Mouse (Mus musculus) myocyte (in vitro differentiated cells): ENCODE measurements around the gene Fam110a.

Experiments used
- MAX ChIP-seq: IDR thresholded peaks from one replicate; pipeline ENCODE4 v1.6.1; 2011; ENCODE audit warnings: low read depth, mild to moderate bottlenecking, control low read depth
- MYOD1 ChIP-seq, 3 experiments: IDR thresholded peaks; one replicate each; pipeline ENCODE4 v1.6.1; 2011; ENCODE audit warnings: control low read depth in 2 of 3, low read depth in 2 of 3, mild to moderate bottlenecking in 2 of 3, moderate library complexity in 1 of 3; ENCODE audit not compliant: insufficient read length in 2 of 3, control insufficient read depth in 1 of 3
- MYOG ChIP-seq, 3 experiments: IDR thresholded peaks; one replicate each; pipeline ENCODE4 v1.6.1; 2011; ENCODE audit warnings: control low read depth in 2 of 3, low read depth in 2 of 3, mild to moderate bottlenecking in 2 of 3; ENCODE audit not compliant: insufficient read length in 2 of 3, control insufficient read depth in 1 of 3, insufficient read depth in 1 of 3
- POLR2A ChIP-seq: IDR thresholded peaks from one replicate; pipeline ENCODE4 v1.6.1; 2011; ENCODE audit warnings: low read depth, mild to moderate bottlenecking, control low read depth, moderate library complexity; ENCODE audit not compliant: insufficient read length
- POLR2AphosphoS2 ChIP-seq: IDR thresholded peaks from one replicate; pipeline ENCODE4 v1.6.1; 2011; ENCODE audit warnings: low read depth, control low read depth; ENCODE audit not compliant: insufficient read length
- SRF ChIP-seq: IDR thresholded peaks from one replicate; pipeline ENCODE4 v1.6.1; 2011; ENCODE audit warnings: low read depth; ENCODE audit not compliant: control insufficient read depth, insufficient read length
- TCF12 ChIP-seq: IDR thresholded peaks from one replicate; pipeline ENCODE4 v1.6.1; 2011; ENCODE audit warnings: mild to moderate bottlenecking, control low read depth; ENCODE audit not compliant: poor library complexity, insufficient read depth, severe bottlenecking
- USF1 ChIP-seq: IDR thresholded peaks from one replicate; pipeline ENCODE4 v1.6.1; 2011; ENCODE audit warnings: low read depth, mild to moderate bottlenecking, control low read depth, moderate library complexity

GRCm38 (mm10) chr2:151939651-151940420 is 40.2 kb downstream of the Fam110a start:
- TF ChIP-seq POLR2A (no peak), TCF12 (no peak), MAX (no peak), MYOG (IDR thresholded peaks at IDR 0.05; ENCODE audit: control insufficient read depth in 1 of 3, insufficient read depth in 1 of 3, insufficient read length in 2 of 3, low read depth in 2 of 3) (no peak), MYOD1 (IDR thresholded peaks at IDR 0.05; ENCODE audit: control insufficient read depth in 1 of 3, insufficient read length in 2 of 3, low read depth in 2 of 3) (no peak), USF1 (no peak), POLR2AphosphoS2 (no peak), SRF (no peak)
